Mouse (Mus musculus) thymus, adult 2 months (tissue): ENCODE measurements around the gene Spns2.

Source experiments
- CTCF ChIP-seq: fragments of 200-500 bp; IDR thresholded peaks from 2 replicates; pipeline ENCODE4 v1.5.1; 2012; ENCODE audit warnings: mild to moderate bottlenecking, control low read depth, low read length, moderate library complexity, borderline replicate concordance; ENCODE audit not compliant: control insufficient read depth, poor library complexity, insufficient read depth; ENCODE audit errors: extremely low read depth
- POLR2A ChIP-seq: fragments of 200-500 bp; IDR thresholded peaks from 2 replicates; pipeline ENCODE4 v1.6.1; 2012; ENCODE audit warnings: mild to moderate bottlenecking, low read length, control low read depth, moderate library complexity; ENCODE audit not compliant: control insufficient read depth, poor library complexity, insufficient read depth; ENCODE audit errors: extremely low read depth

DNA sequence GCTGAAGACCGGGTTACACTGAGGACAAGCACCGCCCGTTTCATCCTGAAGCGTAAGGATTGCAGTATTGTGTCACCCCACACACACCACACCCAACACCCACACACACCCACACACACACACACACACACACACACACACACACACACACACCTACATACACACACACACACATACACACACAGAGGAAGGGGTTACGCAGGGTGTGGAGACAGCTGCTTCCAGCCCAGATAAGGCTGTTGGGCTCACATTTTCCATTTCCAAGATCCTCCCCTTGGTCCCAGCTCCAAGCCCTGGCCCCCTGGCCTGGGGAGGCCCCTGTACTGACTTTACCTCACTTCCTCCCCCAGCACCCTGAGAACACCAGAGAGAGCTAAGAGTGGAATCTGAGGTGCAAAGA, 73.0 kb downstream of the Spns2 start:
- TF ChIP-seq CTCF (no peak), POLR2A (no peak)
